Mouse (Mus musculus) thymus, adult 2 months (tissue): Measurements from ENCODE around the gene Nfx1.

Source experiments
- CTCF ChIP-seq: fragments of 200-500 bp; IDR thresholded peaks from 2 replicates; pipeline ENCODE4 v1.5.1; 2012; ENCODE audit warnings: mild to moderate bottlenecking, control low read depth, low read length, moderate library complexity, borderline replicate concordance; ENCODE audit not compliant: control insufficient read depth, poor library complexity, insufficient read depth; ENCODE audit errors: extremely low read depth
- POLR2A ChIP-seq: fragments of 200-500 bp; IDR thresholded peaks from 2 replicates; pipeline ENCODE4 v1.6.1; 2012; ENCODE audit warnings: mild to moderate bottlenecking, low read length, control low read depth, moderate library complexity; ENCODE audit not compliant: control insufficient read depth, poor library complexity, insufficient read depth; ENCODE audit errors: extremely low read depth

GRCm38 (mm10) chr4:41029372-41029771 lies 58.7 kb downstream of the Nfx1 start:
- no peak for TF ChIP-seq CTCF
- no peak for TF ChIP-seq POLR2A
